Mouse (Mus musculus) fat pad, adult 2 months (tissue): ENCODE measurements at regions not wholly inside any gene's neighbourhood (a gene's known extent, or its start where the extent isn't known, plus 50 kb on each side); places are given as distances from the start of the nearest gene placed in this dataset.
A peak's percentile ranks its signal among the peaks of the same experiment; 100 is the strongest.

Source experiments
- DNase-seq: peaks from one replicate; pipeline ENCODE4 v3.0.0-alpha.2; 2011; ENCODE audit warnings: low read depth, low spot score; ENCODE audit errors: extremely low read depth

GRCm38 (mm10) chr13:5760030-5760429 is 101.3 kb upstream of the Klf6 start:
- no peak for DNase-seq

DNA sequence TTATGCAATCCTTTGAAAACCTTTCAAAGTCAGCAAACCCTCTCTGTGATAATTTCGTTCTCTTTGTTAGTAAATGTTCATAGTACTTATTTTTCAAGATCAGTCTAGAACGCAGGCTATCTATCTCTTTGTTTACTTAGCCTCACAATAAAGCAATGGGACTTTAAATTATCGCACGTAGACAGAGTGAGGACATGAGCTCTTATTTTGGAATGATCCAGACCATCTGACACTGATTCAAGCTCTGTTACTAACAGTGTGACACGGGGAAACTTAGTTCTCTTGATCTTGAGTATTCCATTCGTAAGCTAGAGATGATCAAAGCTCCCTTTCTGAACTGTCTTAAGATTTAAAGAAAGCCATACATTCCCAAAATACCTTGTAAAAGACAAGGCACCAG is 94.9 kb upstream of the Klf6 start:
- DNase-seq: no peak

DNA sequence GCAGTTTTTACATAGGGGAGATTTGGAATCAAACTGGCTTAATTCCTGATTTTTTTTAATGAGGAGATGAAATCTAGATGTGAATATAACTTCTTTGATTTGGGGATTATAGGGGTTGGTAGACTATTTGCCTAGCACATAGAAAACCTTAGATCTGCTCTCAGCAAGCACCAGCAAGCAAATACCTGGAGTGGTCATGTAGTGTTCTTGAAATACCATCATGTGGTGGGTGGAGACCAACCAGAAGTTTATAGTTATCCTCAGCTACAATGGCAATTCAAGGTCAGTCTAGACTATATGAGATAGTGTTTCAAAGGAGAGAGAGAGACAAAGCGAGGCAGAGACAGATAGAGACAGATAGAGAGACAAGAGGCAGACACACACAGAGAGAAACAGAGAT is 94.1 kb upstream of the Klf6 start:
- DNase-seq: no peak

DNA sequence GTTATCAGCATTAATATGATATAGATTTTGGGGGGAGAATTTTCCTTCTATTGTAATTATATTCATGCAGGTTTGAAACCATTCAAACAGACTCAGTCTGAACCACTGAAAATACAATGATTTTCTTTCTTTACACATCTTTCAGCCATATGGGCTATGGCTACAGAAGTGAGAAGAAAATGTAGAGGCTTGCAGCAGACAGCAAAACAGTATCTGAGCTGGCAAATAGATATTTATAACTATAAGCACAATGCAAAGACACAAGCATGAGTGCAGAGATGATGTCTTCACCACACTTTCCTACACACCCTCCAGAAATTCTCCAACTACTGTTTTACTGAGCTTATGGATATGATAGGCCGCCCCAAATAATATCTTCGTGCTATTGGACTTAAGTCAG is 92.6 kb upstream of the Klf6 start:
- no peak for DNase-seq

DNA sequence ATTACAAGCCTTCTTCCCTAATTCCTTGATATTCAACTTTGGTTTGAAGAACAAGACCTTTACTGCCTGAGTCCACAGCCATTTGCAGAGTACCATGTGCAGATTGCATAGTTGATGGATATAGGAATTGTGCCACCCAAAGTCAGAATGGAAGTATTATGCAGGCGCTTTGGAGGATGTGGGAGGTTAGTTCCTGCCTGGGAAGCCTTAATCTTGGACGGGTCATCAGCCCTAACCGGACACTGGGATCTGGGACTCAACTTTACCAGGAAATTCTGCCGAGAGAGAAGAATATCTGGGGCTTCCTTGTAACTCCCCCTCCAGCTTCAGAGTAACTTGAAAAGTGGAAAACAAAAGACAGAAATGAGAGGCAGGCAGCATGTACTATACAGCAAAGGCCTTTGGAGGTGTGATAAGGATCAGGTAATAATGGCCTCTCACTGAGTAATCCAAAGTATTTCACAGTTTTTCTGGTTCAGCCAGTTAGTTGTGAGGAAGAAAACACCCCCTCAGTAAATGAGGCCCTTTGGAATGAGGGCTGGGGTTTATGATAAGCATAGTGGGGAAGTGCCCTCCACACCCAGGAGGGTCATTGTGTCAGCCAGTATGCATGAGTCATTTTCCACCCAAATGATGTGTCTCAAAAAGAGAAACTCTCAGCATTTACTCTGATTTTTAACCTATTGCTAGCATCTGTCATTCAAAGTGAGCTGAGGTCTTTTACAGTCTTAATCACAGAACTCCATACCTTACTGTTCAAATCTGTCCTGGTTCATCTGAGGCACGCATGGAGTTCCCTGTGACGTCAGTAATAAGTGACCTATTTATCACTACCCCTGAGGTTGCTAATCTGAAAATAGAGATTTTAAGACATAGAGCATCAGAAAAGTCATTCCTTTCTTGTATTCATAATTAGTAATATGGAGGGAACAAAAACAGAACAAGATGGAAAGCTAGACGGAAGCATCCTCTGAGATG is 91.7 kb upstream of the Klf6 start:
- DNase-seq: no peak

GRCm38 (mm10) chr13:5773811-5774210 is 87.5 kb upstream of the Klf6 start:
- DNase-seq: no peak

DNA sequence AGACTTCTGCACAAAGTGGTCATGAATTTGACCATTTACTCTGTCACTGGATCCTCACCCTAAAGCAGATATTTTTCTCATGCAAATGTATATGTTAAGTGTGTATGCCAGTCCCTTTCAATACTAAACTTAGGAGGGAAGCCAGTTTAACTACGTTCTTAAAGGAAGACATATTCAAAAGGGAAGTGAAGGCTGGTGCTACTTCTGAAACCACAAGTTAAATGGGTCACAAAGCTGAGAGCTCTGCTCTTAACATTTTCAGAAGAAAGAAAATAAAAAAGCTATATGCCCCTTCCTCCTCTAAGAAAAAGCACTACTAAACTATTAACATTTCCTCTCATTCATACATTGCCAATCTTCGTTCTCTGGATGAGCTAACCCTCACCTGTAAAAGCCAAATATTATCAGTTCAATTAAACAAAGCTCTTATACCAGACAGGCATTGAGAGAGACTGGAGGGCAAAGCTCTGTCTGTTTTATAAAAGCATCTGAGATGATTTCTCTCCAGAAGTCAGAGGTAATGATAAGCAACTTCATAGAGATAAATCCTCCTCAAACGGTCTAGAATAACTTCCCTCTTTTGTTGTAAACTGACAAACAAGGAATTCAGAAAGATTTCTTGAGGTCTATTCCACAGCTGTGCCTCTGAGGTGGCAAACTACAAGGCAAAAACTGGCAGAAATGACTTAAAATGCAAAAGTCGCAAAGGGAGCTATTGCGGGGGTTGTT is 82.7 kb upstream of the Klf6 start:
- DNase-seq: no peak

- no peak for DNase-seq
These were observed 81.9 kb upstream of the Klf6 start for GRCm38 (mm10) chr13:5779410-5779809.

DNA sequence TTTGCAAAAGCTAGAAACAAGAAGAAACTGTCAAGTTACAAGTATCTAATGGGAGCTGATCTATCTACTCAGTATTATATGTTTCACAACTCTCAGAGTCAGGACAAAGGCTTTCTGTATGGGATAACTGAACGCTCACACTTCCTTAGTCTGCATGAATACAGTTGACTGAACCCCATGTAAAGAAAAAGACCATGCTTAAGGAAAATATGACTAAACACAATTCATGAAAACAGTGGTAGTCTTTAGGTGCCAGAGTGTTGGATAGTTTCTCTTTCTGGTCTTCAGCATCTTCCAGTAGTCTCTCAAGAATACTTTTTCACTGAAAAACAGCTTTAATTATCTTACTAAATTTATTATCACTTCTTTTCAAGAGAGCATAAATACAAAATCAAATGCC is 78.7 kb upstream of the Klf6 start:
- DNase-seq: no peak

GRCm38 (mm10) chr13:5787114-5787513 is 74.2 kb upstream of the Klf6 start:
- no peak for DNase-seq

GRCm38 (mm10) chr13:5789302-5789701 is 72.0 kb upstream of the Klf6 start:
- no peak for DNase-seq

GRCm38 (mm10) chr13:5802079-5802478 is 59.2 kb upstream of the Klf6 start:
- no peak for DNase-seq

- no peak for DNase-seq
These were observed 58.5 kb upstream of the Klf6 start for GRCm38 (mm10) chr13:5802826-5803225.

DNA sequence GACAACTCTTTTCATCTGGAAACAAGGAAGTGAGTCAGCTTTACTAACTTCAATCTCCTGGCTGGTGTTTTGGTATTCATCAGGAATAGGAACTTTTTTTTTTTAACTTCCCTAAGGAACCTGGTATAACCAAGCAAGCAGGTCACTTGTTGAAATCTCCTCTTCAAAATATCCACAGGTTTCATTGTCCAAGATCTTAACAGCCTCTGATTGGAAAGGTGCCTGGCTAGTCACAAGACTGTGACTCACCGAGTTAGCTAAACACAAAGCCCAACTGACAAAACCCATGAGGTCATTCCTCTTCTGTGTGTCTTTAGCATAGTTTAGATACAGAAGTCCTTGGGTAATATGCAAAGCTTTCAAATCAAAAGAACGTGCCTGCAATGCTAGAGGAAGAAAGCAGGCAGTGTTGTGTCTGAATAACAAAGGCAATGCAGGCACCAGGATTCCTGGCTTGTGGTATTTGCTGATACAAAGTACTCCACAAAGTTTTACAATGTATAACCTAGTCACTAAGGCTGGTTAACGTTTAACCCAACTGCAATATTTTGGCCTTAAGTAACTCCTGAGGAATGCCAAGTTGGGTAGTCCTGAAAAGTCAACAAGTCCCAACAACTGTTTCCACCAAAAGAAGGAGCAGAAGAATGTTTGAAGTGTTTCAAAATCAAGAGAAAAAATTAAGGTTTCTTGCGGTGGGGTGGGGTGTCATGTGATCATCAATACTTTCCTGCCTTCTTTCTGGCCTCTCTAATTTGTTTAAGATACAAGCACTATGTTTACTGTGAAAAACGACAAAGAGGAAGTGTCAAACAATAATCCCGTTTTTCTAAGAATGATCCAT is 57.5 kb upstream of the Klf6 start:
- peak; percentile 79 for DNase-seq

- no peak for DNase-seq
These were observed 56.8 kb upstream of the Klf6 start for GRCm38 (mm10) chr13:5804381-5804941.

- DNase-seq: no peak
These were observed 52.9 kb upstream of the Klf6 start for GRCm38 (mm10) chr13:5808380-5808779.
